Mouse (Mus musculus) bone marrow macrophage, adult 2 months (primary cell): ENCODE results near the gene Pacsin2. TPM values are rescaled to one million over a fixed set of nuclear protein-coding genes. Genes with fewer than 3 reads are reported as not detected.

Experiments used
- H3K27ac ChIP-seq: 2 replicates; pipeline ENCODE4 v1.5.1; 2012; ENCODE audit warnings: low read depth, low read length; ENCODE audit not compliant: insufficient read depth
- H3K4me1 ChIP-seq: 2 replicates; pipeline ENCODE4 v1.6.1; 2012; ENCODE audit warnings: low read length; ENCODE audit not compliant: control insufficient read depth, insufficient read depth
- H3K4me3 ChIP-seq: 2 replicates; pipeline ENCODE4 v1.5.1; 2012; ENCODE audit warnings: mild to moderate bottlenecking, low read length, moderate library complexity; ENCODE audit not compliant: insufficient read depth
- CTCF ChIP-seq: IDR thresholded peaks from 2 replicates; pipeline ENCODE4 v1.5.1; 2012; ENCODE audit warnings: low read depth, mild to moderate bottlenecking, low read length, moderate library complexity
- POLR2A ChIP-seq: IDR thresholded peaks from 2 replicates; pipeline ENCODE4 v1.6.1; 2012; ENCODE audit warnings: mild to moderate bottlenecking, low read depth, low read length, borderline replicate concordance
- polyA plus RNA-seq: library from polyadenylated mRNA; stranded (reverse); fragments of >200 nt; gene quantifications from 2 replicates; pipeline ENCODE4 v1.2.4, GENCODE M21; 2012; ENCODE audit not compliant: missing spikeins, insufficient read depth, insufficient read length

The Pacsin2 gene
- polyA plus RNA-seq, 1 experiment: 63.7 TPM

DNA sequence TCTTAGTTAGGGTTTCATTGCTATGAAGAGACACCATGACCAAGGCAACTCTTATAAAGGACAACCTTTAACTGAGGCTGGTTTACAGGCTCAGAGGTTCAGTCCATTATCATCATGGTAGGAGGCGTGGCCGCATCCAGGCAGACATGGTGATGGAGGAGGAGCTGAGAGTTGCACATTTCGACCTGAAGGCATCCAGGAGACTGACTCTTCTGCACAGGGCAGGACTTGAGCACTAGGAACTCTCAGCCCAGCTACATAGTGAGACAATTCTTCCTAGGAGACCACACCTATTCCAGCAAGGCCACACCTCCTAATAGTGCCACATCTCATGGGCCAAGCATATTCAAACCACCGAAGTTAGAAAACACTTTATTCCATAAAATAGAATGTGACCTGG lies 15.4 kb upstream of the Pacsin2 start:
- H3K27ac ChIP-seq: no peak overlapping the region
- no peak overlapping the region for H3K4me3 ChIP-seq
- no peak for TF ChIP-seq CTCF
- TF ChIP-seq POLR2A: no peak
- peaks cover 12% of the 10 kb centered on the region for H3K4me1 ChIP-seq

DNA sequence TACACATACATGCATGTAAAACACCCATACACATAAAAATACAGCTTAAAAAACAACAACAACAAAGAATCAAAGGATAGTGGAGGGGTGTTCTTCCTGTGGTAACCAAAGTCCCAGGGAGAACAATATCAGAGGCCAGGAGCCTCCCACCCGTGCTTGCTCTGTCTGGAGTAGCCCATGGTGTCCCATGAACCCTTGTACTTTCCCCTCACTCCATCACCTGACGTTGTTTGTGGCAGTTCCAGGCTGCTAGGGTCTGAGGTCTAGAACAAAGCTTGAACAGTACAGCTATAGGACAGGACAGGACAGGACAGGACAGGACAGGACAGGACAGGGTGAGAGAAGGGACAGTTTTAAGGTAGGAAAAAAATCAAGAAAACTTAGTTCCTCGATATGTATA lies 13.7 kb upstream of the Pacsin2 start:
- TF ChIP-seq CTCF (no peak), POLR2A (no peak)
- Histone ChIP-seq H3K4me1 (peaks cover 29% of the 10 kb centered on the region), H3K4me3 (no peak overlapping the region), H3K27ac (no peak overlapping the region)

DNA sequence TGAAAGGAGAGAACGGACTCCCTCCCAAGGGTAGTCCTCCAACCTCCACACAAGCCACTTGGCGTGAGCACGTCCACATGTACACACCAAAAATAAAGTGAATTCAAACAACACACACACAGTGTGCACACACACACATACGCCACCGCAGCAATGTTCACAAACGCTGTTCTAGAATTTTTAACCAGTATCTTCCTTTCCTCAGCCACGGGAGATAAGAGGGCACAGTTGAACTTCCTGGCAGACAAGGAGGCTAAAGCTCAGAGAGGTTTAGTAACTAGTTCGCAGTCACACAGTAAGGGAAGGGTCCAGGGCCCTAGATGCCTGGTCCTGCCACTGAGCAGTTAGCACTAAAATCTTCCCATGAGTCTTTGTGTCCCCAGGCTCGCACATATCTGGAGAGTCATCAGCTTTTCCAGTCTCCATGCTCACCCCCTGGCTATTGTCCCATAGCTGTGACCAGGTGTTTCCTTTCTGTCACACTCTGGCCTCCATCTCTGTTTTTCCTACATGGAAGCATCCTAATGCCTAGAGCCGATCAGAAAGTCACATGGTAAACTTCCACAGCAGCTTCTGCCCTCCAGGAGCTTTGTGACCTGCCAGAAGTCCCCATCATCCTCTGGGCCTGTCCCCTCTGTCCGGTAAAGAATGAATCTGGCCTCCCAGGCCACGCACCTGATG lies 12.3 kb upstream of the Pacsin2 start:
- Histone ChIP-seq H3K4me3 (no peak overlapping the region), H3K27ac (no peak overlapping the region), H3K4me1 (peaks cover 19% of the 10 kb centered on the region)
- TF ChIP-seq POLR2A (no peak), CTCF (no peak)

DNA sequence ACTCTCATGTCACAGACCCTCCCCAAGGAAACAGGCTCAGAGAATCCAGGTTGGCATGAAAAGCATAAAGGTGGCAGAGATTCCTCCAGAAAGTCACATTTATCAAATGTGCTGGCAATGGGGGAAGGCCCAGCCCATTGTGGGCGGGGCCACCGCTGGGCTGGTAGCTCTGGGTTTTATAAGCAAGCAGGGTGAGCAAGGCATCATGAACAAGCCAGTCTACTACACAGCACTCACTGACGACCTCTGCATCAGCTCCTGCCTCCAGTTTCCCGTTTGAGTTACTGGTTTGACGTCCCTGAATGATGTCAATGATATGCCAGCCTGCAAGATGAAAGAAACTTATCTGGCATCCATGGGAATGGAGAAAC lies 10.0 kb upstream of the Pacsin2 start:
- H3K4me1 ChIP-seq: peaks cover 26% of the 10 kb centered on the region
- H3K4me3 ChIP-seq: no peak overlapping the region
- no peak overlapping the region for H3K27ac ChIP-seq
- no peak for TF ChIP-seq CTCF
- no peak for TF ChIP-seq POLR2A

DNA sequence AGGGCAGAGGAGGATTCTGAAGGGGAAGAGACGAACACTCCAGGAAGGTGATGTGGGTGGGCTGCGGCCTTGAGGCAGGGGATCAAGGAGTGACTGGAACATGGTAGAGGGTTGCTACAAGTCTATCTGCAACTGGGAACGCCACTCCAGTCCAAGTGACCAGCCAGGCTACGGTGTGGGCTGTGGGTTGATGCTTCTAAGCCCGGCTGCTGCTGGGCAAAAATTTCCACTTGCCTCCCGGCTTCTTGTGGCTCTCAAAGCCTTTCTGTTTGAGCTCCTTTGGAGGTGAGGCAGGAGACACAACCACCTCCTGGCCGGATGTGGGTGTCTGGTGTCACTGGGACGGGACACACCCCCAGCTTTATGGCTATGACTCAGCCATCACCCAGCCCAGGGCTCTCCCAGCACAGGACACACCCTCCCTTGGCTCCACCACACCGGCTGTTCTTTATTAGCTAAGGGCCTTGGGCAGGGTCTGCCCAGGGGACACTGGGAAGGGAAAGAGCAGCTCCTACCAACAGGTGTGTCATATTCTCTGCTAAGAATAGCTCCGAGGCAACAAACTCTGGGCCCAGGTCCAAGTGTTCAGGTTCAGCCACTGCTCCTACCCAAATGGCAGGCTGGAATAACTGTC lies 9.5 kb upstream of the Pacsin2 start:
- TF ChIP-seq CTCF (no peak), POLR2A (no peak)
- Histone ChIP-seq H3K27ac (no peak overlapping the region), H3K4me3 (no peak overlapping the region), H3K4me1 (peaks cover 26% of the 10 kb centered on the region)

DNA sequence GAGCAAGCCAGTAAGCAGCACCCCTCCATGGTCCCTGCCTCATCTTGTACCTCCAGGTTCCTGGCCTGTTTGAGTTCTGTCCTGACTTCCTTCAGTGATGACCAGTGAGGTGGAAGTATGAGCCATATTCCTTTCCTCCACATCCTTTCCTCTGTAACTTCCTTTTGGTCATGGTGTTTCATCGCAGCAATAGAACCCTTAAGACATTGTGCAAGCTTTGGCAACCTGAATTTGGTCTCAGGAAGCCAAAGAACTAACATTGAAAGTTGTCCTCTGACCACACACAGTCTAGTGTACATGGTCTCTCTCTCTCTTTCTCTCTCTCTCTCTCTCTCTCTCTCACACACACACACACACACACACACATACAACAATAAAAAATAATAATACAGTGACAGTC lies 8.8 kb upstream of the Pacsin2 start:
- Histone ChIP-seq H3K4me1 (peaks cover 26% of the 10 kb centered on the region), H3K4me3 (no peak overlapping the region), H3K27ac (no peak overlapping the region)
- TF ChIP-seq POLR2A: no peak
- TF ChIP-seq CTCF: no peak

DNA sequence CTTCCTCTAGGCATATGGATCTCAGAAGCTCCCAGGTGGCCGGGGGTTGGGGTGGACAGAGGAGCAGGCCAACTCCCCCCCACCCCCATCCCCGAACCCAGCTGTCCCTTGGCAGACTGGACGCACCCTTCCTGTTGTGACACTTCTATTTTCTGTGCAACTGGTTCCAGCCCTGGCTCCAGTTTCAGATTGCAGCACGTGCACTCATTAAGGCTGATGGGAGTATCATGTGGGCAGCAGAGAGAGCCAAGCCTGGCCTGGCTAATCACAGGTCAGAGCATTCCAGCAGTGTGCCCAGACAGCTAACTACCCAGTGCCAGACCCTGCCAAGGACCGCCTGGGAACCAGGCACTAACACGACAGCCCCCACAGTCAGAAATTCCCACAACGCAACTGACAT lies 7.1 kb upstream of the Pacsin2 start:
- TF ChIP-seq POLR2A (no peak), CTCF (no peak)
- Histone ChIP-seq H3K27ac (no peak overlapping the region), H3K4me3 (no peak overlapping the region), H3K4me1 (peaks cover 26% of the 10 kb centered on the region)

DNA sequence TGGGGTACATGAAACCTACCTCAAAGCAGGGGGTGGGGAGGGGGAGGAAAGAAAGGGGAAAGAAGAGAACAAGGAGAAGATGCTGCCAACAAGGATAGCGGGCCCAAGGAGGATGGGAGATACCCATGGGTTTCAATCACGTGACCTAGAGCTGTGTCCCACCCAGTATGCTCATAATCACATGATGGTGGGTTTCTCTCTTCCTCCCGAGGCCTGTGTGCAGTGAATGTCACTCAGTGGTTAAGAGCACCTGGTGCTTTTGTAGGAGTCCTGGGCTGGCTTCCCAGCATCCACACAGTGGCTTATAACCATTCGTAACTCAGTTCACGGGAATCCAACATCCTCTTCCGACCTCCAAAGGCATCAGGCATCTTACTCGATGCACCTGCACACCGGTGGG lies 6.0 kb upstream of the Pacsin2 start:
- Histone ChIP-seq H3K4me3 (no peak overlapping the region), H3K4me1 (peaks cover 29% of the 10 kb centered on the region), H3K27ac (no peak overlapping the region)
- TF ChIP-seq CTCF: no peak
- no peak for TF ChIP-seq POLR2A

DNA sequence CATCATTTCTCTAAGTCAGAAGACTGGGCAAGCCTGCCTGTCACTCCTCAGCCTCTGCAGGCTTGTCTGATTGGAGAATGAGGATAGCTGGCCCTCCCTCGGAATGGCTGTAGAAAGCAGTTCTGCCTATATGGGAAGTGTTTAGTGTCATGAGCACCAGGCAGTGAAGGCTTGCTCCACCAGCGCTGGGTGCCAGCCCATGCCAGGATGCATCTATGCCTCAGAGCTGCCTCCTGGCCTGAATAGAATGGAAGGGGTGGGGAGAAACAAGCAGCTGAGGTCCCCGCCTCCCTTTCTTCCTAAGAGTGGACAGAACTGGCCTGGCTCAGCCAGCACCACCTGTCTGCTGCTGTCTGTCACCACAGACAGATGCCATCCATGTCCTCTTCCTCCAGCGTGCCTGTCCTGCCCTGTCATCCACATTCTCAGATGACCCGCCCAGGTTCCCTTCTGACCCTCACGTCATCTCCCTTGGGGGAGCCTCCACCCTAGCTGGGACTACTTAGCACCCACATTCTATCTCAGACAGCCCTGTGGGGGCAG lies 4.9 kb upstream of the Pacsin2 start:
- Histone ChIP-seq H3K4me1 (peaks cover 30% of the 10 kb centered on the region), H3K4me3 (no peak overlapping the region), H3K27ac (no peak overlapping the region)
- no peak for TF ChIP-seq POLR2A
- no peak for TF ChIP-seq CTCF

DNA sequence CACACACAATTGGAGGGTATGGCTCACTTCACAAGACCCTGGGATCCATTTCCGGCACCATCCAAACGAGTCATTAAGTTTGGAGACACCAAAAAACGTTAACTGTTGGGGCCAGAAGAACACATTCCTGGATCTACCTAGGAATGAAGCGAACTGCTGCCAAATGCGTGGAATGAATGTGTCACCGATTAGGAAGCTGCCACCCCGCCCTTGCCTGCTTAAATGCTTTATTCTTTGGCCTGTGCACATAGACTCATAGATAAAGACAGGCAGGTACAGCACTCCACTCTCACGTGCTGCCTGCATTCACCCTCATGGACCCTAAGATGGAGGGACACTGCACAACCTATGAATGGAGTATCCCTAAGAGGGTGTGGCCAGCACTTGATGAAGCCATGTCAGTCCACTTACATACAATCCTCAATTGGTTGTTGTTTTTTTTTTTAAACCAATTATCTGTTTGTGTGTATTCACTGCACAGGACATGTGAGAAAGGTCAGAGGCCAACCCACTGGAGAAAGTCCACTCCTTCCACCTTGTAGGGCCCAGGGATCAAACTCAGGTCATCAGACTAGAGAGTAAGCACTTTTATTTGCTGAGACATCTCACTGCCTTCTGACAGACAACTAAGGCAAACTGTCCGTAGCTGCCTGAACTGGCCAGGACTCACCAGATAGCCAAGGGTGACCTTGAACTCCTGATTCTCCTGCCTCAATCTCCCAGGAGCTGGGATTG lies 3.0 kb upstream of the Pacsin2 start:
- peaks cover 24% of the 10 kb centered on the region for H3K4me1 ChIP-seq
- TF ChIP-seq POLR2A (no peak), CTCF (no peak)
- H3K4me3 ChIP-seq: no peak overlapping the region
- H3K27ac ChIP-seq: no peak overlapping the region

DNA sequence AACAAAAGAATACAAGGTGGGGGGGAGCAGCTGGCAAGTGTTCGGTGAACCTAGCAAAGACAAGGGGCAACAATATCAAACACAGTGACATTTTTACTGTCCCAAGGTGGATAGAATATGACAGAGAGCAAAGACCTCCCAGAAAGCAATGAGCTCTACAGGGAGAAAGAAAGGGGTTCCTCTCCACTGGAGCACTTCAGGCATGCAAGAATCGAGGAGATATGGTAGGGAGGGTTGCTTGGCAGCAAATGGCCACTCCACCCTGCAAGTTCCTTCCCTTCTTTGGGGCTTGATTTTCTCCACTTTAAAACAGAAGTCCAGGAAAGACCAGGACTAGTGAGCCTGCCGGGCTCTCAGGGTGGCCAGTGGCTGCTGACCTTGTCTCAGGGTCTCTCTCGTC lies 1.9 kb upstream of the Pacsin2 start:
- peaks cover 19% of the 10 kb centered on the region for H3K4me1 ChIP-seq
- no peak for TF ChIP-seq CTCF
- TF ChIP-seq POLR2A: no peak

More for the DNA sequence above, 1.9 kb upstream of the Pacsin2 start:
- no peak overlapping the region for H3K27ac ChIP-seq
- no peak overlapping the region for H3K4me3 ChIP-seq
